Mouse (Mus musculus) liver, postnatal 0 days (tissue): ENCODE measurements at regions not wholly inside any gene's neighbourhood (a gene's known extent, or its start where the extent isn't known, plus 50 kb on each side); places are given as distances from the start of the nearest gene placed in this dataset.
"Not testable (repeated sequence)": the region's sequence is repeated elsewhere in the genome, so short reads cannot be mapped to it uniquely, and the experiment has no call there.

Source experiments
- CTCF ChIP-seq: sonication (generic); IDR thresholded peaks from 2 replicates; pipeline ENCODE4 v1.5.1; 2016; ENCODE audit warnings: antibody characterized with exemption, low read depth
- EP300 ChIP-seq: IDR thresholded peaks from 2 replicates; pipeline ENCODE4 v1.6.1; 2016; ENCODE audit warnings: antibody characterized with exemption, low read depth, mild to moderate bottlenecking

- not testable (repeated sequence) for TF ChIP-seq EP300, CTCF
Observed at GRCm38 (mm10) chr12:115967522-115967921, 80.0 kb upstream of the Zfp386 start.
